Mouse (Mus musculus): ENCODE data around the gene Ttpal.

DNA sequence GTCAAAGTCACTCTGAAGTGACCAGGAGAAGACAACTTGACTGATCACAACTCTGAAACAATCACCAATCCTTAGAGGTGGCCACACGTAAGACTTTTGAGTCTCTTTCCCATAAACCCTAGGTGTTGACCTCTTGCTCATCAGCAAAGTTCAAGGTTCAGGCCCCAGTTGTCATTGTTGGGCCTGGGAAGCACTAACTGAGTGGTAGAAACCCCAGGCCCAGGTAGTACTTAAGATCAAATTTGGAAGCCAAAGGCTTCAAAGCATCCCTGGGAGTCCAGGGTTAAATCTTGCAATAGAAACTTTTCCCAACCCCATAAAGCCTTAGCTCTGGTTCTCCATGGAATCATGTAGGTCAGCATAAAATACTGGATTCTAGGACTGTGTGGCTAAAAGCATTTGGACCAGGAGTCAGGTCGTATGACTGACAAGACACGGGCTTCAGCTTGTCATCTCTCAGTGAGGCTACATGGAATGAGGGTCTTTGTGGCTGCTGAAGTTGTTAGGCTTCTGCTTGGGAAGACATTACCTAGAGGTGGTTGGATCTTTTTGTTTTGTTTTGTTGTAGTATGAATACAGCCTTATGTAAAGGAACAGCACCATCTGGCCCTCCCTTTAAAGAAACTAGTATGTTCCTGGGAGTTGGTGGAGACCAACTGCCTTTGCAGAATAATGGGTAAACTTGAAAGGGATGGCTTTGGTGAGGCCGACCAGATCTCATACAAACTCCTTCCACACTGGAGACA lies 14.0 kb downstream of the Ttpal start:
- TF ChIP-seq POLR2A (IDR thresholded peaks at IDR 0.05; ENCODE audit: low read depth, low read length) (no peak), CTCF (IDR thresholded peaks at IDR 0.05; ENCODE audit: extremely low read depth, insufficient read depth, insufficient read length, insufficient replicate concordance) (no peak)

All from spleen, adult 2 months (tissue).